Mouse (Mus musculus) left cerebral cortex, postnatal 36 days (tissue): ENCODE results near the gene Batf3. TPM values are rescaled to one million over a fixed set of nuclear protein-coding genes. Genes with fewer than 3 reads are reported as not detected.

ENCODE experiments used
- DNase-seq, 2 experiments: peaks; one replicate each; pipeline ENCODE4 v3.0.0; 2021 to 2022; ENCODE audit warnings: low spot score in 2 of 2, mixed read lengths in 1 of 2
- intact Hi-C: fragments of 180-260 bp; cut with DNase I; formaldehyde crosslinking; loops from one replicate; pipeline ENCODE4 v1.15.1; 2025
- total RNA-seq, 2 experiments: library from RNA; stranded (reverse); gene quantifications; 2 replicates each; pipeline ENCODE4 v1.2.3; 2021

Batf3 gene
- total RNA-seq, result 1 to 10 TPM in 1 of 2 experiments, under 1 TPM in 1; 1.00 to 2.2 TPM

DNA sequence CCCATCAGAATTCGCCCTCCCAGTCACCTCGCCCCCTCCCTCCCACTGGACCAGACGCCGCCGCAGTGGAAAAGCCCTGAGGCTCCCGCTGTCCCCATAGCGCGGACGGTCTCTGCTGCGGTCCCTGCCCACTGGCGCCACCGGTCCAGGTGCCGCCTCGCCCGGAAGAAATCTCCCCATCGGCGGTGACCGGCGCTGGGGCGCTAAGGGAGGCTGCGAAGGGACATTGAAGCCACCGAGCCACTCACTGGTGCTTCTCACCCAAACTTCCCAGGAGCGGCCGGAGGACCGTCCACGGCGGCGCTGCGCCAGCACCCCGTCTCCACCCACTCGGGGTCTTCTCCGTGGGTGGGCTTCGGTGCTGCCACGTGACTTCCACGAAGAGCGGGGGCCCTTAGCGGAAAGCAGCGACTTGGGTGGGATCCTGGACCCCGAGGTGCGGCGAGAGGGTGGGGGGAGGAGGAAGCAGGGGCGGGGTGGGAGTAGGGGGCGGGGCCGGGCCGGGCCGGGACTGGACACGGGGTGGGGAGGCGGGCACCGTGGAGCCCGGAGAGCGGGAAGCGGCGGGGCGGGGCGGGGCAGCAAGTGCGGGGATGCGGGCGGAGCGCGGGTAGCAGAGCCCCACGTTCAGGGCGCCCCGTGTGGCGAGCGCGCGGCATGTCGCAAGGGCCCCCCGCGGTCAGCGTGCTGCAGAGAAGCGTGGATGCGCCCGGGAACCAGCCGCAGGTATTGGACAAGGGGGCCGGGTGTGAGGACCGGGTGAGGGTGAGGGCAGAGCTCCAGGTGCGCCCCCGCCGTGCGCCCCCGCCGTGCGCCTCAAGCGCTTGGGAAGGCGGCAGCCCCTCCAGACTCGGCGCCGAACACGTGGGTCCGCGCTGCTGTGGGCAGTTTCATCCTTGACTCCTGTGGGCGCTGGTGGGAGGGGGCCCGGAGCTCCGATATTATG lies at the start of gene Batf3:
Gene Batf3, plus strand, starts transcription at position 46 of the 946 bp plus-strand sequence.
- DNase-seq, result no peak
- intact Hi-C loops, result loop anchor here (5.0 to 10.0 kb wide), 2 partner anchors 74 to 177 kb away; no protein-coding TSS in a partner anchor

DNA sequence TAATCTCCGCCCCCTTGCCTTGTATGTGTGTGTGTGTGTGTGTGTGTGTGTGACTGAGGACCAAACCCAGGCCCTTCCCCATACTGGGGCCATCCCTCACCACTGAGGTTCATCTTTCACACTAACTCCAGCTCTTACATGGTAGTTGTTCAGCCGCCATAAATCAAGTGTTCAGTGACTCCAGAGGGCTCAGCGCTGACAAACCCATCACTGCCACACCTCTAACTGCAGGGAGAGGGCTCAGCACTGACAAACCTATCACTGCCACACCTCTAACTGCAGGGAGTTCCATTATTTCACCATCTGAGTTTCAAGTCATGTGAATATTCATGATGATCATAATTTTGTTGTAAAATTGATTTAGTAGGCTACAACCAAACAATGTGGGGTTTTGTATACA lies 44.1 kb upstream of the Batf3 start:
- no peak for DNase-seq
- intact Hi-C loops, result no loop called here

- intact Hi-C loops, result no loop called here
- no peak for DNase-seq
These were observed 42.6 kb upstream of the Batf3 start for GRCm38 (mm10) chr1:191054870-191055532.

- DNase-seq, result no peak
- intact Hi-C loops, result no loop called here
These were observed 42.1 kb upstream of the Batf3 start for GRCm38 (mm10) chr1:191055533-191055873.

DNA sequence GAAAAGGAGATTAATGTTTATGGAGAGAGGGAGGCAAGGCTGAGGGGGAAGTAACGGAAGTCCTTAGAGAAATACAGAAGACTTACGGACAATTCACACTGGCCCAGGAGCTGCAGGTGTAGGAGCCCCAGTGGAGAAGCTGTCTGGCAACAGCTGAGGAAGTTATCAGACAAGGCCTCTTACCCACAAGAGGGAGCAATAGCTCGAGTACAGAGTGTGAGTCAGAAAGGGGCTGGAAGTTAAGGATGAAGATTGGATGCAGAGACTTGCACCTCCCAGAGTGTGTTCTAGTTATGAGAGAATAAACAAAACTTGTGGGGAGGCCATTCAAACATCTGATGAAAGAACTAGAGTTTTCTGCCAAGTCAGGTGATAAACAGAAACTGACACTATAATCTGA lies 40.2 kb upstream of the Batf3 start:
- no peak for DNase-seq
- intact Hi-C loops, result no loop called here

DNA sequence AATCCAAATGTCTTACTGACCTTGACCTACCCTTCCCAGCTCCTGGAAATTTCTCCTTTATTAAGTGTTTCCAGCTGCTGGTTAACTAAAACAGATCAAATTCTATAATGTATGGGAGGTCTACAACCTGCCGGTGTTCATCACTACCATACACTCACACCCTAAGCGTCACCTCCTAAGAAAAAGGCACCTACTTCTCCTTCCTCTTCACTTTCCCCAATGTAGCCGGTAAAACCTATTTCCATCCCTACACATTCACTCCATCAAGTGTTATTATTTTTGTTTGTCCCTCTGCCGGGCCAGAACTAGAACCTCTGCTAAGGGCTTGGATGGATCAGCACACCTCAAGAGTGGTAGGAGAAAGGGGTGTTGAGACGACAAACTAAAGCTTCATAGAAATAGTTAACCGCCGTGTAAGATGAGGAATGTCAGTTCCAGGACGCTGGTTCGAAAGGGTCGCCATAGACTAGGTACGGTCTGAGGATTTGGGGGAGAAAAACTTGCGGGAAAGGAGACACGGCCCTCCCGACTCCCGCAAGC lies 35.3 kb upstream of the Batf3 start:
- intact Hi-C loops, result no loop called here
- DNase-seq, result no peak

DNA sequence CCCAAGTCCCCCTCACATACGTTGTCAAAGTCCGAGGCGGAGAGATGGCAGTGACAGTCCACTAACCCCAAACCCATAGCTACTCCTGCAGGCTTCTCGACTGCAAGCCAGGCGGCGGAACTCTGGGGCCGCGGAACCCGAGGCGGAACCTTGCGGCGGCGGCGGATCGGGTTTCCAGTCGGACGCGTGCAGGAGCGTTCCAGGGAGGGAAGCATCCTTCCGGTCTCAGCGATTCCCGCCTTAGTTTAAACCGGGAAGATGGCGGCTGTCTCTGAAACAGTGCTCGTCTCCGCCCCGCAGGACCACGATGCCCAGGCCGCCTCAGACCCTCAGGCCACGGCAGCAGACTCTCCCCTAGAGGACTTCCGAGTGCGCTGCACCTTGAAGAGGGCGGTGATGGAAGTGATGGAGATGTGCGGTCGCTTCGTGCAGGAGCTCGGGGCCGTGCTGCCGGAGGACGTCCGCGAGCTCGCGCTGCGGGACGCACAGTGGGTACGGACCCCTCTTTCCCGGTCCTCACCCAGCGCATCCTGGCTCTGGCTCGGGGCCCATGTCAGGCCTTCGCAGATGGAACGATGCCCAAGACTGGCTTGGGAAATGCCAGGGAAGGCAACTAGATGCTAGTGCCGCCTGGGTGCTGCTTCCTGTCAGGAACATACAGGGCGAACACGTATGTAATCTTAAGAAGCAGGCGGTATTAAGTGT lies 34.7 kb upstream of the Batf3 start, which contains the start of the genes Tatdn3 and Nsl1:
Gene Tatdn3, minus strand, starts transcription at position 152 of the 705 bp plus-strand sequence.
Gene Nsl1, plus strand, starts transcription at position 232 of the 705 bp plus-strand sequence.
- peak; percentile 93 for DNase-seq
- intact Hi-C loops, result no loop called here

DNA sequence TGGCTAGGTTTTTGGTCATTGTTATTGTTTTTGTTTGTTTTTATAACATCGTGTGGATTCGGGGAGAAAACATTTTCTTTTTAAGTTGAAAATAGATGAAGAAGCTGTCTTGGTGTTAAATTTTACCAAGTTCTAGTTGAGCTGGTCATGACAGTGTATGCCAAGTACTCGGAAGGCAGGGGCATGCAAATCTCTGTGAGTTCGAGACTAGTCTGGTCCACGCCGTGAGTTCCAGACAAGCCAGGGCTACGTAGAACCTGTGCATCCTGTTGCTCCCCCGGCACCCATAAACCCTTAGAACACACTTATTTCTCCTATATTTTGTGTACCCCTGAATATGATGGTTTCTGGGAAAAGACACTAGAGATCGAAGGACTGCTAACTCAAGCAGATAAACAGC lies 33.9 kb upstream of the Batf3 start:
- intact Hi-C loops, result no loop called here
- DNase-seq, result no peak

DNA sequence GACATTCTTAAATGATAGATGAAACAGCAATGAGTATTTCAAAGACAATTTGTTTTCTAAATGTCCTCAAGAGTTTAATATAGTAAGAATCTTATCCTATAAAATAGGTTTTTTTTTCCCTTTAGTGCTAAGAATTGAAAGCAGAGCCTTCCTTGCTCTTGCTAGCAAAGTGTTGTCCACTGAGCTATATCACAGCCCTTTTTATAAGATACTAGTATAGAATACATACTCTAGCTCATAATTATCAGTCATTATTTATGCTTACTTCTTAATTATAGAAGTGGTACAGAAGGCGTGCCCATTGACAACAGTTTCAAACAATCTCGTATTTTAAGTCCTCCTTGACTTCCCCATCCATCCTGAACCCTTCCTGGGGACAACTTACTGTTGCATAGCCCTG lies 33.1 kb upstream of the Batf3 start:
- intact Hi-C loops, result no loop called here

DNA sequence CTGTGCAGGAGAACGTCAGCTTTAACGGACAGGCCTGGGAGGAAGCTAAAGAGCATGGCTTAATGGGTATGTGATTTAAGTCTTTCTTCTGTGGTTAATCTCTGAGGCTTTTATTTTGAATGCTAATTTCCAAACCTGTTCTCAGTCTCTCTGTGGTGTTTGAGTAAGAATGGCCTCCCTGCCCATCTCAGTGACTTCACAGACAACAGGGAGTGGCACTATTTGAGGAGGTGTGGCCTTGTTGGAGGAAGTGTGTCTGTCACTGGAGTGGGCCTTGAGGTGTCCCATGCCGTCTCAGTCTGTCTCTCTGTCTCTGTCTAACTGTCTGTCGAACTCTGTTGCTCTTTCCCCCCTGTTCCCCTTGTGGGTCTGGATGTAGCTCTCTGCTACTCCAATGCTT lies 32.5 kb upstream of the Batf3 start:
- DNase-seq, result no peak
- intact Hi-C loops, result no loop called here

More for the DNA sequence above, 33.1 kb upstream of the Batf3 start:
- DNase-seq, result no peak

DNA sequence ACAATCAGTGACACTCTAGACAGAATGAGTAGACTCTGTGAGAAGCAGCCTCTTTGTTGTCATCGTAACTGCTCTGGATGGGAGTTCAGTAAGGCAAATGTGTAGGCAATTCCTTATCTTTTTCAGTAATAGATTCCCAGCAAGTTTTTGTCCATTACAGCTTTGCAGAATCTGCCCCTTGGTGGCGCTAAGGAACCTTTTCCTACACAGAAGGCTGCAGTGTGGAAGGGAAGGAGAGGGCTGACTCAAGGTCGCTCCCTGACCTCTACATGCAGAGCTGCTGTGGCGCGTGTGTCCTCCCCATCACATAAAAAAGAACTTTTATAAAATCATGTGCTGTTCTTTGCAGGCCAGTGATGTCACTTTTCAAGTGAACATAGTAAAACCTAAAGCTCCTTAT lies 29.3 kb upstream of the Batf3 start:
- DNase-seq, result no peak
- intact Hi-C loops, result no loop called here

DNA sequence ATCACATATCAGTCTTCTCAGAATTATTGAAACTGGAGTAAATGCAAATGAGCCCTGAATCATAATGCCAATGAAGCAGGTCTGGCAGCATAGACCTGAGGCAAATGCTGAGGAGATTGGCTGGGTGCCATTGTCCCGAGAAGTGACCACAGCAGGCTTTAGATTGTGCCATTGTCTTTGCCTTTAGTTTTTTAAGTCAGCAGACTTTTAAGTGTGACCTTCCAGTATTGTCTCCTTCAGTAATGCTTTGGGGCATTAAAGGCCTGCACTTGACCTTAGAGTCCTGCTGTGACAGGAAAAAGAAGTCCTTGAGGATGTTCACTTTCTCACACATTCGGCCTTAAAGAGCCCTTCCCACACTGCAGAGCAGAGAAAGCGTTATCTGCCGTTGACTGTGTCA lies 27.4 kb upstream of the Batf3 start:
- intact Hi-C loops, result no loop called here

GRCm38 (mm10) chr1:191071613-191072012 lies 26.0 kb upstream of the Batf3 start:
- DNase-seq, result no peak
- intact Hi-C loops, result no loop called here

More for the DNA sequence above, 27.4 kb upstream of the Batf3 start:
- DNase-seq, result no peak

DNA sequence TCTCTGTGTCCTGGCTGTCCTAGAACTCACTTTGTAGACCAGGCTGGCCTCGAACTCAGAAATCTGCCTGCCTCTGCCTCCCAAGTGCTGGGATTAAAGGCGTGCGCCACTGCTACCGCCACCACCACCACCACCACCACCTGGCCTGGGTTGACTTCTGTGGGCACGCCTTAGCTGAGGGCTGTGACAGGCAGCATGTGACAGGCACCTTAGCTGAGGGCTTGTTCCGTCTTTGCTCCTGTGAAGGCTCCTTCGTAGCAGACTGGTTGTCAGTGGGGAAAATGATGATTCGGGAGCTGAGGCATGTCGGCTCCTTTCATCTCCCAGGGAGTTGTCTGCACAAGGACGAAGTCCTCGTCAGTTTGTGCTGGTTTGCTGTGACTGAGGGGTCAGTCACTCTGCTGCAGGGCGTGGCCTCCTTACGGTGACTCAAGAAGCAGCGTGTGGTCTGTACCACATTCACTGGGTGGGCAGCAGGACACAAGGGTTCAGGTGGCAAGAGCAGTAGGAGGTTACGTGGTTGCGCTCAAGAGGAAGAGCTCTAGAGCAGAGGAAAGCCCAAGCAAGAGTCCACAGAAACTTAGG lies 25.2 kb upstream of the Batf3 start:
- intact Hi-C loops, result no loop called here
- no peak for DNase-seq

- peak in 1 of 2 experiments; percentile 23 for DNase-seq
- intact Hi-C loops, result no loop called here
These were observed 24.6 kb upstream of the Batf3 start for GRCm38 (mm10) chr1:191073001-191073400.

DNA sequence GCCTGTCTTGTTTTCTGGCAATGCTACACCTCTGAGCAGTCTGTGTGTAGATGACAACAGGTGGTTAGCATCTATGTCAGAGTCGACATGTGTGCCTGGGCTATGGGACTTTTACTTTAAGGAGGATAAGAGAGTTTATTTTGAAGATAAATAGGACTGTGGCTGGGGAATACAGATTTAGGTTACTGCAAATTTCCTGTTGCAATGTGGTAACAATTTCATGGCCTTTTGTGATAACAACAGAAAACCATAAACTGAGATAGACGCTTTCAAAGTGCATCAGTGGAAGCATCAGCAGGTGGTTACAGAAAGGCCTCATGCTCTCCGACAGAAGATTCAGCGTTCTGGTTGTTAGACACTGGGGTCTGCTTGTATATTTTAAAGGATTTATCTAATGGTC lies 24.2 kb upstream of the Batf3 start:
- intact Hi-C loops, result no loop called here
- no peak for DNase-seq

GRCm38 (mm10) chr1:191075199-191075883 lies 22.3 kb upstream of the Batf3 start:
- intact Hi-C loops, result no loop called here
- peak; percentile 32 to 38 for DNase-seq

- intact Hi-C loops, result loop anchor here (5.0 kb wide), 1 partner anchor 141 kb away; no protein-coding TSS in a partner anchor
- no peak for DNase-seq
These were observed 14.4 kb upstream of the Batf3 start for GRCm38 (mm10) chr1:191083230-191083629.
